Comparison of ENCODE assay signal across 12 mouse cellular contexts in genomic region chr17:71962746-71963145, GRCm38 (mm10).
DNase-seq lines count a peak whose midpoint lies in the region; ATAC-seq and TF ChIP-seq lines count a peak whose summit lies in the region.
"Had no signal": no experiment of that assay in that cellular context is flagged by ENCODE, and none has a peak within 500 bp of the region (broad histone marks: within the 10 kb centered on the region; RNA-seq: fewer than 3 reads in every experiment).

No protein-coding gene starts in this region.

- H3K9ac ChIP-seq in intestine, embryonic 14.5 days (ENCODE audit: low read length) = no peak overlapping the region
- H3K9ac ChIP-seq in intestine, postnatal 0 days (ENCODE audit: low read depth, low read length) = no peak overlapping the region
- H3K9ac ChIP-seq in hindbrain, postnatal 0 days (replicated peaks; ENCODE audit: low read length) = no peak overlapping the region
- no peak overlapping the region for H3K9ac ChIP-seq in midbrain, embryonic 15.5 days
- no peak overlapping the region for H3K9ac ChIP-seq in lung, postnatal 0 days (replicated peaks; ENCODE audit: low read depth)
- H3K9ac ChIP-seq: forebrain, embryonic 12.5 days had no signal

- no peak overlapping the region for H3K4me3 ChIP-seq in intestine, embryonic 14.5 days (ENCODE audit: low read depth, low read length)
- no peak overlapping the region for H3K4me3 ChIP-seq in intestine, postnatal 0 days (ENCODE audit: low read depth, low read length)
- no peak overlapping the region for H3K4me3 ChIP-seq in hindbrain, postnatal 0 days (ENCODE audit: low read length)
- H3K4me3 ChIP-seq in midbrain, embryonic 15.5 days = no peak overlapping the region
- no peak overlapping the region for H3K4me3 ChIP-seq in lung, postnatal 0 days (ENCODE audit: low read depth, low read length)
- H3K4me3 ChIP-seq: forebrain, embryonic 12.5 days had no signal

- no peak overlapping the region for H3K27ac ChIP-seq in intestine, embryonic 14.5 days (ENCODE audit: low read depth)
- no peak overlapping the region for H3K27ac ChIP-seq in intestine, postnatal 0 days (ENCODE audit: low read depth, low read length)
- no peak overlapping the region for H3K27ac ChIP-seq in hindbrain, postnatal 0 days
- H3K27ac ChIP-seq in midbrain, embryonic 15.5 days = no peak overlapping the region
- H3K27ac ChIP-seq in lung, postnatal 0 days (ENCODE audit: low read length) = no peak overlapping the region
- H3K27ac ChIP-seq: forebrain, embryonic 12.5 days had no signal

- no peak for TF ChIP-seq POLR2A in brain, embryonic 14.5 days (IDR thresholded peaks at IDR 0.05; ENCODE audit: borderline replicate concordance, extremely low read depth, insufficient read depth, insufficient read length, poor library complexity, severe bottlenecking)

- 25% methylated on average over 9 of the region's 9 CpGs for WGBS in intestine, embryonic 14.5 days
- WGBS in intestine, postnatal 0 days = 60% methylated on average over 9 of the region's 9 CpGs
- WGBS in hindbrain, postnatal 0 days = 29% methylated on average over 9 of the region's 9 CpGs
- 30% methylated on average over 9 of the region's 9 CpGs for WGBS in midbrain, embryonic 15.5 days
- 36% methylated on average over 9 of the region's 9 CpGs for WGBS in lung, postnatal 0 days

- TF ChIP-seq CTCF in intestine, postnatal 0 days (IDR thresholded peaks at IDR 0.05; ENCODE audit: low read depth) = no peak
- no peak for TF ChIP-seq CTCF in brain, embryonic 14.5 days (IDR thresholded peaks at IDR 0.05; ENCODE audit: borderline replicate concordance, extremely low read depth, insufficient read depth, insufficient read length)
- no peak for TF ChIP-seq CTCF in hindbrain, postnatal 0 days (IDR thresholded peaks at IDR 0.05; ENCODE audit: low read depth)
- TF ChIP-seq CTCF in lung, postnatal 0 days (IDR thresholded peaks at IDR 0.05) = no peak

- no peaks in the 10 kb centered on the region for H3K9me3 ChIP-seq in intestine, embryonic 14.5 days (ENCODE audit: control insufficient read depth, low read length)
- no peaks in the 10 kb centered on the region for H3K9me3 ChIP-seq in intestine, postnatal 0 days (ENCODE audit: control insufficient read depth)
- H3K9me3 ChIP-seq in hindbrain, postnatal 0 days (ENCODE audit: low read length) = no peaks in the 10 kb centered on the region
- no peaks in the 10 kb centered on the region for H3K9me3 ChIP-seq in midbrain, embryonic 15.5 days
- H3K9me3 ChIP-seq in lung, postnatal 0 days (ENCODE audit: low read length) = no peaks in the 10 kb centered on the region
- H3K9me3 ChIP-seq: forebrain, embryonic 12.5 days had no signal

- peak; percentile 64 for DNase-seq in intestine, embryonic 14.5 days (ENCODE audit: low spot score)
- peak; percentile 59 for DNase-seq in brain, embryonic 14.5 days (ENCODE audit: low read depth)
- DNase-seq in hindbrain, postnatal 0 days (ENCODE audit: low spot score) = peak; percentile 49
- DNase-seq in urinary bladder, adult 18-20 months (ENCODE audit: low spot score in 2 of 2) = no peak
- no peak for DNase-seq in lung, postnatal 0 days (ENCODE audit: low spot score)
- DNase-seq: cerebellum, postnatal 36 days; liver had no signal

- 0 out of 2 replicates have a peak overlapping the region, but pooled peaks have one; percentile 3 for H3K4me2 ChIP-seq in intestine, embryonic 14.5 days (ENCODE audit: low read length)
- no peak overlapping the region for H3K4me2 ChIP-seq in intestine, postnatal 0 days (replicated peaks; ENCODE audit: low read depth)
- H3K4me2 ChIP-seq in hindbrain, postnatal 0 days (ENCODE audit: low read depth, low read length) = peak overlapping the region; percentile 21; the same call in 1 of the 2 replicates
- peak overlapping the region; percentile 31 for H3K4me2 ChIP-seq in midbrain, embryonic 15.5 days
- H3K4me2 ChIP-seq in lung, postnatal 0 days (replicated peaks; ENCODE audit: low read depth, low read length) = no peak overlapping the region
- H3K4me2 ChIP-seq: forebrain, embryonic 12.5 days had no signal

- peaks cover 5% of the 10 kb centered on the region for H3K4me1 ChIP-seq in intestine, embryonic 14.5 days (replicated peaks; ENCODE audit: control insufficient read depth, insufficient read depth, low read length)
- H3K4me1 ChIP-seq in intestine, postnatal 0 days (replicated peaks; ENCODE audit: control insufficient read depth, insufficient read depth, low read length) = no peaks in the 10 kb centered on the region
- peaks cover 3% of the 10 kb centered on the region; the same call in 1 of the 2 replicates for H3K4me1 ChIP-seq in hindbrain, postnatal 0 days (ENCODE audit: insufficient read depth, low read length)
- H3K4me1 ChIP-seq in midbrain, embryonic 15.5 days = peaks cover 15% of the 10 kb centered on the region
- H3K4me1 ChIP-seq in lung, postnatal 0 days (ENCODE audit: insufficient read depth, low read depth, low read length) = no peaks in the 10 kb centered on the region

- ATAC-seq in intestine, embryonic 14.5 days (replicated peaks; ENCODE audit: low FRiP score, low TSS enrichment, low read depth) = 0 out of 2 replicates have a peak, but pooled peaks have one; percentile 12
- no peak for ATAC-seq in intestine, postnatal 0 days
- ATAC-seq in hindbrain, postnatal 0 days = peak; percentile 50
- peak; percentile 50; the same call in 1 of the 2 replicates for ATAC-seq in midbrain, embryonic 15.5 days (replicated peaks)
- no peak for ATAC-seq in inflammation-experienced regulatory T-cells, adult 6 months
- ATAC-seq in lung, postnatal 0 days = no peak

- no peaks in the 10 kb centered on the region for H3K36me3 ChIP-seq in intestine, embryonic 14.5 days (ENCODE audit: control insufficient read depth, insufficient read depth, low read length)
- no peaks in the 10 kb centered on the region for H3K36me3 ChIP-seq in intestine, postnatal 0 days (ENCODE audit: control insufficient read depth, insufficient read depth)
- no peaks in the 10 kb centered on the region for H3K36me3 ChIP-seq in hindbrain, postnatal 0 days (ENCODE audit: insufficient read depth, low read length)
- H3K36me3 ChIP-seq in midbrain, embryonic 15.5 days (replicated peaks) = no peaks in the 10 kb centered on the region
- H3K36me3 ChIP-seq in lung, postnatal 0 days (ENCODE audit: insufficient read depth, low read length) = no peaks in the 10 kb centered on the region
- H3K36me3 ChIP-seq: forebrain, embryonic 12.5 days had no signal

- 0 out of 2 replicates have a peak, but pooled peaks cover 11% of the 10 kb centered on the region for H3K27me3 ChIP-seq in intestine, embryonic 14.5 days (replicated peaks; ENCODE audit: control insufficient read depth, insufficient read depth, low read length)
- no peaks in the 10 kb centered on the region for H3K27me3 ChIP-seq in intestine, postnatal 0 days (replicated peaks; ENCODE audit: control insufficient read depth, insufficient read depth, low read length)
- H3K27me3 ChIP-seq in hindbrain, postnatal 0 days (ENCODE audit: insufficient read depth, low read length) = no peaks in the 10 kb centered on the region
- peaks cover 4% of the 10 kb centered on the region; the same call in 1 of the 2 replicates for H3K27me3 ChIP-seq in midbrain, embryonic 15.5 days (replicated peaks)
- H3K27me3 ChIP-seq in lung, postnatal 0 days (replicated peaks; ENCODE audit: insufficient read depth, low read length) = no peaks in the 10 kb centered on the region
- H3K27me3 ChIP-seq: CH12.LX; forebrain, embryonic 12.5 days had no signal

- no peak for TF ChIP-seq EP300 in lung, postnatal 0 days (IDR thresholded peaks at IDR 0.05)

Comparison
In these comparisons a context has a peak if more than half of its experiments do, and no peak if none do; other contexts are left out.
1. ATAC-seq: peak in intestine, embryonic 14.5 days (single experiment), hindbrain, postnatal 0 days (single experiment) and midbrain, embryonic 15.5 days (single experiment); none in intestine, postnatal 0 days (single experiment), inflammation-experienced regulatory T-cells, adult 6 months (single experiment) and lung, postnatal 0 days (single experiment).
2. H3K4me2 ChIP-seq: peak in intestine, embryonic 14.5 days (single experiment), hindbrain, postnatal 0 days (single experiment) and midbrain, embryonic 15.5 days (single experiment); none in intestine, postnatal 0 days (single experiment) and lung, postnatal 0 days (single experiment).
3. DNase-seq: peak in intestine, embryonic 14.5 days (single experiment), brain, embryonic 14.5 days (single experiment) and hindbrain, postnatal 0 days (single experiment); none in urinary bladder, adult 18-20 months (0 of 2) and lung, postnatal 0 days (single experiment).